Mouse (Mus musculus): ENCODE results near the gene Kdm4d. TPM values are rescaled to one million over a fixed set of nuclear protein-coding genes. Genes with fewer than 3 reads are reported as not detected.
"Not testable (repeated sequence)": the region's sequence is repeated elsewhere in the genome, so short reads cannot be mapped to it uniquely, and the experiment has no call there.

The Kdm4d gene
- polyA plus RNA-seq, 1 experiment = 0.02 TPM

- no peaks in the 10 kb centered on the region for H3K27me3 ChIP-seq (ENCODE audit: control insufficient read depth, insufficient read depth, insufficient read length)
- H3K36me3 ChIP-seq (ENCODE audit: control insufficient read depth, insufficient read depth) = no peaks in the 10 kb centered on the region
- no peaks in the 10 kb centered on the region for H3K79me3 ChIP-seq (ENCODE audit: low read depth)
- no peak overlapping the region for H3K4me3 ChIP-seq (ENCODE audit: insufficient read depth, poor library complexity, severe bottlenecking)
- no peak overlapping the region for H3ac ChIP-seq (ENCODE audit: control insufficient read depth, insufficient read length, low read depth)
- H3K79me2 ChIP-seq (ENCODE audit: control insufficient read depth, insufficient read depth) = no peaks in the 10 kb centered on the region
- no peak for TF ChIP-seq USF1 (IDR thresholded peaks at IDR 0.05; ENCODE audit: low read depth)
- TF ChIP-seq MAX (IDR thresholded peaks at IDR 0.05) = no peak
- TF ChIP-seq FOSL1 (IDR thresholded peaks at IDR 0.05; ENCODE audit: insufficient read depth, low read length, poor library complexity, severe bottlenecking) = no peak
Observed at GRCm38 (mm10) chr9:14456320-14456719, 44.0 kb downstream of the Kdm4d start.

DNA sequence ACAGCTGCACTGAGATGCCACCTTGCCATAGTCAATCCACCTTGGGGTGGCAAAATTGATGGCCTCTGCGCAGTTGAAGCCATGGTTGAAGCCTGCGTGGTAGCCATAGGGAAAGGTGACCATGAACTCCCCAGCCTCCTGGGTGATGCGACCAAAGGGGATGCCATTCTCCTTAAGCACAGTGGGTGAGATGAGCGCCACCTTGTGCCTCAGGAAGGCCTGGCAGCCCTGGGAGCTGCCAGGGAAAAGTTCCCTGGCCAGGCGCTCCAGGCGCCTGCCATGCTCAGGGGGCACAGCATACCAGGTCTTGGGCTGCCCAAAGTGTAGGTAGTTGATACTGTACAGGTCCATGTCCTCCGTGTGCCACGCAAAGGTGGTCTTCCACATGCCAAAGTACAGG is 49.2 kb downstream of the Kdm4d start:
- H3ac ChIP-seq (ENCODE audit: control insufficient read depth, insufficient read length, low read depth); H3K27me3 ChIP-seq (ENCODE audit: control insufficient read depth, insufficient read depth, insufficient read length); H3K36me3 ChIP-seq (ENCODE audit: control insufficient read depth, insufficient read depth); H3K79me3 ChIP-seq (ENCODE audit: low read depth); H3K79me2 ChIP-seq (ENCODE audit: control insufficient read depth, insufficient read depth); H3K4me3 ChIP-seq (ENCODE audit: insufficient read depth, poor library complexity, severe bottlenecking): not testable (repeated sequence)

DNA sequence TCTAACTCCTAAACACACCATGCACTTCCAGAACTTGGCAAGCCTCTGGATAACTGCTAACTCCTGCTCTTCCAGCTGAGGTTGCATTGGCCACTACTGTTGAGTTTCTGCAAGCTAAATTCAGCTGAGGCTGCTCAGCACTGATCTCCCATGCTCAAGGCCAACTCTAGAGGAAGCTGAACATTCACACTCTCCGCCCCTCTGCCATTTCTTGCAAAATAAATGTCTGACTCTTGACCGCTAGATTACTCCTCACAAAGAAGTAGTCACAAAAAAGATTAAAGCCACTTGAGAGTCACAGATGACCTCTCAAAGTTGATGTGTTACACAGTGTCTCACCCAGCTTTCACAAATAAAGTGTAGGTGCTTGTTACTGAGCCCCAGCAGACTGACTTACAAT is 53.2 kb downstream of the Kdm4d start:
- H3K4me3 ChIP-seq (ENCODE audit: insufficient read depth, poor library complexity, severe bottlenecking); H3ac ChIP-seq (ENCODE audit: control insufficient read depth, insufficient read length, low read depth); H3K79me3 ChIP-seq (ENCODE audit: low read depth); H3K79me2 ChIP-seq (ENCODE audit: control insufficient read depth, insufficient read depth); H3K27me3 ChIP-seq (ENCODE audit: control insufficient read depth, insufficient read depth, insufficient read length); H3K36me3 ChIP-seq (ENCODE audit: control insufficient read depth, insufficient read depth): not testable (repeated sequence)

- no peak for TF ChIP-seq MYOG (IDR thresholded peaks at IDR 0.05; ENCODE audit: control insufficient read depth, extremely low read depth, insufficient read length)
- no peak for TF ChIP-seq USF1 (IDR thresholded peaks at IDR 0.05; ENCODE audit: low read depth)
- TF ChIP-seq MYOD1 (IDR thresholded peaks at IDR 0.05; ENCODE audit: control insufficient read depth, insufficient read length, low read depth) = no peak
- TF ChIP-seq CTCF (IDR thresholded peaks at IDR 0.05; ENCODE audit: control insufficient read depth, insufficient read depth, insufficient read length) = no peak
- TF ChIP-seq MAX (IDR thresholded peaks at IDR 0.05) = no peak
- no peak for TF ChIP-seq CEBPB (IDR thresholded peaks at IDR 0.05; ENCODE audit: low read depth)
- TF ChIP-seq FOSL1 (IDR thresholded peaks at IDR 0.05; ENCODE audit: insufficient read depth, low read length, poor library complexity, severe bottlenecking) = no peak
- H3K79me3 ChIP-seq (ENCODE audit: low read depth) = no peaks in the 10 kb centered on the region
- H3K36me3 ChIP-seq (ENCODE audit: control insufficient read depth, insufficient read depth) = no peaks in the 10 kb centered on the region
- H3K27me3 ChIP-seq (ENCODE audit: control insufficient read depth, insufficient read depth, insufficient read length) = no peaks in the 10 kb centered on the region
- H3K79me2 ChIP-seq (ENCODE audit: control insufficient read depth, insufficient read depth) = no peaks in the 10 kb centered on the region
- no peak overlapping the region for H3ac ChIP-seq (ENCODE audit: control insufficient read depth, insufficient read length, low read depth)
- H3K4me3 ChIP-seq (ENCODE audit: insufficient read depth, poor library complexity, severe bottlenecking) = no peak overlapping the region
Observed at GRCm38 (mm10) chr9:14440347-14440746, 59.9 kb downstream of the Kdm4d start.

DNA sequence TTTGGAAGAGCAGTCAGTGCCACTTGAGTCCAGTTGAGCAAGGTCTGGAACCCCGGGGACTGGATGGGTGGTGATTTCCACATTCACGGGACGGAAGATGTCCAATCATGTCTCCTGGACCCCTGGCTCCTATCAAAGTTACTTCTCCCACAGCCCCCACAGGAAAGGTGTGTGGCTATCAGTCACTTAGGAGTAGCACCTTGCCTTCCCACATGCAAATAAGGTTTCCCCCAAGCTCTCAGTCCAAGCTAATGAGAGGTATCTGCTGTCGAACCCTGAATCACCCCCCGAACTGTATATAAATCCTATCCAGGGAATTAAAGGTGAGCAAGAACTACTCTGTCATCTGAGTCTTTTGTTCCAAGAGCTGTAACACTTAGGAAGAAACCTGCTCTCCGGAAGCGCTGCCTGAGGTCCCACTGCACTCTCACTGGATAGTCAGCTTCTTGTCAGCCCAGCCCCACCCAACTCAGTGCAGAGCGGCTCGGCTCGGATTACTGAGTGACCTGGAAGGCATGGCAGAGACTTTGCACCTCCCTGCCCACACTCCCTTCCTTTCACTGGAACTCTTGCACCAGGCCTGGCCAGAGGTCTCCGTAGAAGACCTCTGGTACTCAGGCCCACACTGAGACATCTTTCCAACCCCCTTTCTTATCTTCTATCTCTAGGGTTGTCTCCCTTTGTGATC is 66.9 kb downstream of the Kdm4d start:
- H3ac ChIP-seq (ENCODE audit: control insufficient read depth, insufficient read length, low read depth) = no peak overlapping the region
- H3K79me2 ChIP-seq (ENCODE audit: control insufficient read depth, insufficient read depth) = no peaks in the 10 kb centered on the region
- no peak for TF ChIP-seq MYOG (IDR thresholded peaks at IDR 0.05; ENCODE audit: control insufficient read depth, extremely low read depth, insufficient read length)
- TF ChIP-seq MYOD1 (IDR thresholded peaks at IDR 0.05; ENCODE audit: control insufficient read depth, insufficient read length, low read depth) = no peak
- no peak for TF ChIP-seq CTCF (IDR thresholded peaks at IDR 0.05; ENCODE audit: control insufficient read depth, insufficient read depth, insufficient read length)
- no peak for TF ChIP-seq CEBPB (IDR thresholded peaks at IDR 0.05; ENCODE audit: low read depth)
- TF ChIP-seq FOSL1 (IDR thresholded peaks at IDR 0.05; ENCODE audit: insufficient read depth, low read length, poor library complexity, severe bottlenecking) = no peak
- no peak for TF ChIP-seq MAX (IDR thresholded peaks at IDR 0.05)
- TF ChIP-seq USF1 (IDR thresholded peaks at IDR 0.05; ENCODE audit: low read depth) = no peak
- no peaks in the 10 kb centered on the region for H3K79me3 ChIP-seq (ENCODE audit: low read depth)
- H3K36me3 ChIP-seq (ENCODE audit: control insufficient read depth, insufficient read depth) = no peaks in the 10 kb centered on the region
- H3K27me3 ChIP-seq (ENCODE audit: control insufficient read depth, insufficient read depth, insufficient read length) = no peaks in the 10 kb centered on the region
- H3K4me3 ChIP-seq (ENCODE audit: insufficient read depth, poor library complexity, severe bottlenecking) = no peak overlapping the region

Other genes with a start within 250 kb of the Kdm4d start
- gene Sesn3, start 225.4 kb downstream of the Kdm4d start, polyA plus RNA-seq (2012; fragmentation: generic; extraction: Trizol) = 4.9 TPM
- gene Endod1, start 119.0 kb downstream of the Kdm4d start, polyA plus RNA-seq (2012; fragmentation: generic; extraction: Trizol) = 4.0 TPM
- 85.2 TPM for gene Cwc15, start 135 bp upstream of the Kdm4d start, polyA plus RNA-seq (2012; fragmentation: generic; extraction: Trizol)
- 17.3 TPM for gene Amotl1, start 144.6 kb upstream of the Kdm4d start, polyA plus RNA-seq (2012; fragmentation: generic; extraction: Trizol)
- 0.23 TPM for gene Piwil4, start 240.3 kb upstream of the Kdm4d start, polyA plus RNA-seq (2012; fragmentation: generic; extraction: Trizol)